Mouse (Mus musculus): ENCODE data around the gene Olfr24. TPM values are rescaled to one million over a fixed set of nuclear protein-coding genes. Genes with fewer than 3 reads are reported as not detected.
"Not testable (repeated sequence)": the region's sequence is repeated elsewhere in the genome, so short reads cannot be mapped to it uniquely, and the experiment has no call there.

Gene Olfr24
- polyA plus RNA-seq (2014; fragmentation: Nextera tagmentation; extraction: Ambion mirVana), result not detected in 2 replicates

- Histone ChIP-seq H3K27me3 (ENCODE audit: control insufficient read depth, insufficient read depth, low read length) (no peaks in the 10 kb centered on the region), H3K4me2 (replicated peaks; ENCODE audit: low read depth, low read length) (no peak within 1 kb of the TSS), H3K9me3 (ENCODE audit: control insufficient read depth, low read length) (no peaks in the 10 kb centered on the region), H3K4me3 (ENCODE audit: low read length) (no peak within 1 kb of the TSS), H3K4me1 (ENCODE audit: control insufficient read depth, insufficient read depth, low read length) (no peaks in the 10 kb centered on the region), H3K36me3 (ENCODE audit: control insufficient read depth, insufficient read depth, low read length) (no peaks in the 10 kb centered on the region), H3K27ac (ENCODE audit: low read depth, low read length) (no peak within 1 kb of the TSS), H3K9ac (ENCODE audit: low read depth, low read length) (no peak within 1 kb of the TSS)
- ATAC-seq (ENCODE audit: low FRiP score, low TSS enrichment), result no peak
Measured at GRCm38 (mm10) chr9:18763896-18764295, at the start of gene Olfr24. Gene Olfr24, minus strand, starts transcription at chr9:18763996.

GRCm38 (mm10) chr9:18785316-18785715, 21.5 kb upstream of the Olfr24 start:
- no peak overlapping the region for H3K27ac ChIP-seq (ENCODE audit: low read depth, low read length)
- no peaks in the 10 kb centered on the region for H3K4me1 ChIP-seq (ENCODE audit: control insufficient read depth, insufficient read depth, low read length)
- ATAC-seq (ENCODE audit: low FRiP score, low TSS enrichment), result no peak
- no peak overlapping the region for H3K9ac ChIP-seq (ENCODE audit: low read depth, low read length)
- H3K36me3 ChIP-seq (ENCODE audit: control insufficient read depth, insufficient read depth, low read length), result no peaks in the 10 kb centered on the region
- H3K4me3 ChIP-seq (ENCODE audit: low read length), result no peak overlapping the region
- H3K27me3 ChIP-seq (ENCODE audit: control insufficient read depth, insufficient read depth, low read length), result no peaks in the 10 kb centered on the region
- no peak overlapping the region for H3K4me2 ChIP-seq (replicated peaks; ENCODE audit: low read depth, low read length)
- H3K9me3 ChIP-seq (ENCODE audit: control insufficient read depth, low read length), result no peaks in the 10 kb centered on the region
- WGBS, result 64% methylated on average over 7 of the region's 7 CpGs

- H3K4me2 ChIP-seq (replicated peaks; ENCODE audit: low read depth, low read length), result no peak overlapping the region
- no peak overlapping the region for H3K4me3 ChIP-seq (ENCODE audit: low read length)
- H3K9ac ChIP-seq (ENCODE audit: low read depth, low read length), result no peak overlapping the region
- 80% methylated on average over 24 of the region's 24 CpGs for WGBS
- H3K27ac ChIP-seq (ENCODE audit: low read depth, low read length), result no peak overlapping the region
- H3K9me3 ChIP-seq (ENCODE audit: control insufficient read depth, low read length), result no peaks in the 10 kb centered on the region
- ATAC-seq (ENCODE audit: low FRiP score, low TSS enrichment), result no peak
- no peaks in the 10 kb centered on the region for H3K4me1 ChIP-seq (ENCODE audit: control insufficient read depth, insufficient read depth, low read length)
- H3K27me3 ChIP-seq (ENCODE audit: control insufficient read depth, insufficient read depth, low read length), result no peaks in the 10 kb centered on the region
- no peaks in the 10 kb centered on the region for H3K36me3 ChIP-seq (ENCODE audit: control insufficient read depth, insufficient read depth, low read length)
Measured at GRCm38 (mm10) chr9:18779476-18779875, 15.7 kb upstream of the Olfr24 start.

GRCm38 (mm10) chr9:18778981-18779380, 15.2 kb upstream of the Olfr24 start:
- Histone ChIP-seq H3K9ac (ENCODE audit: low read depth, low read length) (no peak overlapping the region), H3K4me2 (replicated peaks; ENCODE audit: low read depth, low read length) (no peak overlapping the region)
- 68% methylated on average over 1 of the region's 1 CpGs for WGBS

GRCm38 (mm10) chr9:18755595-18755994, 8.2 kb downstream of the Olfr24 start:
- no peaks in the 10 kb centered on the region for H3K4me1 ChIP-seq (ENCODE audit: control insufficient read depth, insufficient read depth, low read length)
- no peak overlapping the region for H3K27ac ChIP-seq (ENCODE audit: low read depth, low read length)
- no peak overlapping the region for H3K9ac ChIP-seq (ENCODE audit: low read depth, low read length)
- H3K27me3 ChIP-seq (ENCODE audit: control insufficient read depth, insufficient read depth, low read length), result no peaks in the 10 kb centered on the region
- H3K4me2 ChIP-seq (replicated peaks; ENCODE audit: low read depth, low read length), result no peak overlapping the region
- H3K36me3 ChIP-seq (ENCODE audit: control insufficient read depth, insufficient read depth, low read length), result no peaks in the 10 kb centered on the region
- no peaks in the 10 kb centered on the region for H3K9me3 ChIP-seq (ENCODE audit: control insufficient read depth, low read length)
- ATAC-seq (ENCODE audit: low FRiP score, low TSS enrichment), result no peak
- no peak overlapping the region for H3K4me3 ChIP-seq (ENCODE audit: low read length)
- 71% methylated on average over 1 of the region's 1 CpGs for WGBS

More at GRCm38 (mm10) chr9:18778981-18779380, 15.2 kb upstream of the Olfr24 start:
- ATAC-seq (ENCODE audit: low FRiP score, low TSS enrichment), result no peak
- no peaks in the 10 kb centered on the region for H3K36me3 ChIP-seq (ENCODE audit: control insufficient read depth, insufficient read depth, low read length)
- H3K4me1 ChIP-seq (ENCODE audit: control insufficient read depth, insufficient read depth, low read length), result no peaks in the 10 kb centered on the region
- no peaks in the 10 kb centered on the region for H3K9me3 ChIP-seq (ENCODE audit: control insufficient read depth, low read length)
- no peaks in the 10 kb centered on the region for H3K27me3 ChIP-seq (ENCODE audit: control insufficient read depth, insufficient read depth, low read length)
- H3K4me3 ChIP-seq (ENCODE audit: low read length), result no peak overlapping the region
- H3K27ac ChIP-seq (ENCODE audit: low read depth, low read length), result no peak overlapping the region

DNA sequence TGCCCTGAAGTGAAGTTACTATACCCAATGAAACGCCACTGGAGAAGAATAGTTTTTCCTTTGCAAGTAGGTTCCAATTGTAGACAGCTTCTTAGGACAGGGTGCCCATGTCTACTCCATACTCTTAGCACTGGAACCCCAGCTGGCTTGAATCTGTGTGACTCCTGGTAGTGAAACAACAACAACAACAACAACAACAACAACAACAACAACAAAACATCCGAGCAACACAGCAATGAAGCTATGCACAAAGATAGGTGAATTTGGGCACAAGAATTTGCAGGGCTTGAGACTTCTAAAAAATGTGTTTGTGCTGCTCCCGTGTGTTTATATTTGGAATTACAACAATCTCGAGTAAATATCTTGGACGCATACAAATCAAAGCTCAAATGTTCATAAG, 19.2 kb downstream of the Olfr24 start:
- no peaks in the 10 kb centered on the region for H3K9me3 ChIP-seq (ENCODE audit: control insufficient read depth, low read length)
- H3K9ac ChIP-seq (ENCODE audit: low read depth, low read length), result no peak overlapping the region
- no peaks in the 10 kb centered on the region for H3K4me1 ChIP-seq (ENCODE audit: control insufficient read depth, insufficient read depth, low read length)
- H3K27me3 ChIP-seq (ENCODE audit: control insufficient read depth, insufficient read depth, low read length), result no peaks in the 10 kb centered on the region
- no peak overlapping the region for H3K27ac ChIP-seq (ENCODE audit: low read depth, low read length)
- H3K4me2 ChIP-seq (replicated peaks; ENCODE audit: low read depth, low read length), result no peak overlapping the region
- 30% methylated on average over 5 of the region's 5 CpGs for WGBS
- no peak overlapping the region for H3K4me3 ChIP-seq (ENCODE audit: low read length)
- H3K36me3 ChIP-seq (ENCODE audit: control insufficient read depth, insufficient read depth, low read length), result no peaks in the 10 kb centered on the region
- ATAC-seq (ENCODE audit: low FRiP score, low TSS enrichment), result 0 out of 2 replicates have a peak, but pooled peaks have one; percentile 35

DNA sequence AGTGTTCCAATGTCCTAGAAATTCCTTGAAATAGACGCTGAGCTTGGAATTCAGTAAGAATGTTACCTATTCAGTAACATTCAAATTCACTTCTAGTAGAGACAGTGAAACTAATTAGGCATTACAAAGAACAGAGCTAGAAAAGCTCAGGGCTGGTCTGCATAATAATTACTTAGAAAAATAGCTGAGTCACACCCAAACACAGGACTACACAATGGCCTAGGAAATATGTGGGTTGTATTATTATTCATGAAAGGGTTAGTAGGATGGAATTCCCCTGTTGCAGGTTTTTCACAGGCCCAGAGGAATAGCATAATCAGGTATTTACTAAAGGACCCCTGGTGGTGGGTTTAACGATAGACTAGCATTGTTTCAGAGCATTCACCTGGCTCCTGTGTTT, 29.6 kb downstream of the Olfr24 start:
- not testable (repeated sequence) for H3K9ac ChIP-seq (ENCODE audit: low read depth, low read length); H3K36me3 ChIP-seq (ENCODE audit: control insufficient read depth, insufficient read depth, low read length); ATAC-seq (ENCODE audit: low FRiP score, low TSS enrichment); H3K4me3 ChIP-seq (ENCODE audit: low read length); H3K27me3 ChIP-seq (ENCODE audit: control insufficient read depth, insufficient read depth, low read length); H3K9me3 ChIP-seq (ENCODE audit: control insufficient read depth, low read length); H3K4me1 ChIP-seq (ENCODE audit: control insufficient read depth, insufficient read depth, low read length); H3K27ac ChIP-seq (ENCODE audit: low read depth, low read length); H3K4me2 ChIP-seq (replicated peaks; ENCODE audit: low read depth, low read length)
- WGBS, result 92% methylated on average over 2 of the region's 2 CpGs

GRCm38 (mm10) chr9:18722712-18723099, 41.1 kb downstream of the Olfr24 start:
- WGBS, result 38% methylated on average over 4 of the region's 4 CpGs
- Histone ChIP-seq H3K27me3 (ENCODE audit: control insufficient read depth, insufficient read depth, low read length) (no peaks in the 10 kb centered on the region), H3K4me2 (replicated peaks; ENCODE audit: low read depth, low read length) (no peak overlapping the region), H3K9me3 (ENCODE audit: control insufficient read depth, low read length) (no peaks in the 10 kb centered on the region), H3K36me3 (ENCODE audit: control insufficient read depth, insufficient read depth, low read length) (no peaks in the 10 kb centered on the region), H3K27ac (ENCODE audit: low read depth, low read length) (no peak overlapping the region), H3K9ac (ENCODE audit: low read depth, low read length) (no peak overlapping the region), H3K4me1 (ENCODE audit: control insufficient read depth, insufficient read depth, low read length) (no peaks in the 10 kb centered on the region), H3K4me3 (ENCODE audit: low read length) (no peak overlapping the region)
- ATAC-seq (ENCODE audit: low FRiP score, low TSS enrichment), result no peak

DNA sequence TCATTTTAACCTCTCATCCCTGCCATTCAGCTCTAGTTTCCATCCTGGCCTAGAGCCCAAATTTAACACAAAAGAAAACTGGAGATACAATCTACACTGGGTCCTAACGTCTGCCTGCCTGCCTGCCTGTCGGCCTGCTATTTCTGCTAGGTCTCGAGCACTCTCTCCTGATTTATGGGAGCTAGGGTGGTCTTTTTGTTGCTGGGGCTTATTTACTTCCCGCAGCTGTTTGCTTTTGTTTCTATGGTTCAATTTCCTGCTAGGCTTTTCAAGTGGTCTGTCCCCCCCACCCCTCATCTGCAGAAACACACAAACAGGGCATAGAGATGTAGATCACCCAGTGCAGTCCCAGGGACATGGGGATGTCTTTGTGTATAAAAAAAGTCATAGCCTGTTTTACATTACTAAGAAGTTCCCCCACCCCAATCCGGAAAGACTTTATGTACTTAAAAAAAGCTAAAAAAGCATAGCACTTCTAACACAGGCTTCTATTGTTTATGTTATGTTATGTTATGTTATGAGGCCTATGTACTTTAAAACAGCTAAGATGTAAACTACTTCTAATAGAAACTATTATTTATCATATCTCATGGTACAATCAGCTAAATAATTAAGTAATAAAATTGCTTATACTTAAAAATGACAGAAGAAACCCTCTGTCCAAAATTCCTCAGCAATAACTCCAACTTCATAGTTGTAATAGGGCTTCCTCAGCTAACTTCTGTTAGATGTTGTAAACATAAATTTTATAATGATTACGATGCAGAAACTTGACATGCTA, 41.7 kb downstream of the Olfr24 start:
- H3K9me3 ChIP-seq (ENCODE audit: control insufficient read depth, low read length), result no peaks in the 10 kb centered on the region
- H3K36me3 ChIP-seq (ENCODE audit: control insufficient read depth, insufficient read depth, low read length), result no peaks in the 10 kb centered on the region
- WGBS, result 17% methylated on average over 6 of the region's 6 CpGs
- no peak overlapping the region for H3K4me2 ChIP-seq (replicated peaks; ENCODE audit: low read depth, low read length)
- H3K27ac ChIP-seq (ENCODE audit: low read depth, low read length), result peak overlapping the region; percentile 38; the same call in 1 of the 2 replicates
- H3K27me3 ChIP-seq (ENCODE audit: control insufficient read depth, insufficient read depth, low read length), result no peaks in the 10 kb centered on the region
- ATAC-seq (ENCODE audit: low FRiP score, low TSS enrichment), result peak; percentile 88; the same call in 1 of the 2 replicates
- no peaks in the 10 kb centered on the region for H3K4me1 ChIP-seq (ENCODE audit: control insufficient read depth, insufficient read depth, low read length)
- H3K9ac ChIP-seq (ENCODE audit: low read depth, low read length), result no peak overlapping the region
- H3K4me3 ChIP-seq (ENCODE audit: low read length), result no peak overlapping the region
